15 mouse cellular contexts compared by ENCODE assay signal in genomic region chr10:76809439-76809838, GRCm38 (mm10).
DNase-seq lines count a peak whose midpoint lies in the region; ATAC-seq and TF ChIP-seq lines count a peak whose summit lies in the region.
"Had no signal": no experiment of that assay in that cellular context is flagged by ENCODE, and none has a peak within 500 bp of the region (broad histone marks: within the 10 kb centered on the region; RNA-seq: fewer than 3 reads in every experiment).

No protein-coding gene starts in this region.

- peaks cover 25% of the 10 kb centered on the region for H3K4me1 ChIP-seq in cerebellum, adult 2 months (ENCODE audit: control insufficient read depth, insufficient read depth, low read length)
- peaks cover 39% of the 10 kb centered on the region for H3K4me1 ChIP-seq in midbrain, embryonic 10.5 days
- H3K4me1 ChIP-seq in midbrain, postnatal 0 days (ENCODE audit: insufficient read depth, low read length): no peaks in the 10 kb centered on the region
- H3K4me1 ChIP-seq in hindbrain, embryonic 14.5 days (replicated peaks; ENCODE audit: control insufficient read depth, insufficient read depth, low read length): peaks cover 14% of the 10 kb centered on the region
- peaks cover 6% of the 10 kb centered on the region; the same call in 1 of the 2 replicates for H3K4me1 ChIP-seq in neural tube, embryonic 14.5 days (ENCODE audit: control insufficient read depth, insufficient read depth, low read length)
- H3K4me1 ChIP-seq: liver, embryonic 13.5 days had no signal

- H3K27ac ChIP-seq in cerebellum, adult 2 months (ENCODE audit: insufficient read depth, low read length): peak overlapping the region; percentile 8
- peak overlapping the region; percentile 76 for H3K27ac ChIP-seq in midbrain, embryonic 10.5 days (replicated peaks)
- H3K27ac ChIP-seq in midbrain, postnatal 0 days (ENCODE audit: low read depth, low read length): no peak overlapping the region
- peak overlapping the region; percentile 64; the same call in 1 of the 2 replicates for H3K27ac ChIP-seq in hindbrain, embryonic 14.5 days
- H3K27ac ChIP-seq in neural tube, embryonic 14.5 days (ENCODE audit: low read depth, low read length): no peak overlapping the region
- H3K27ac ChIP-seq: liver, embryonic 13.5 days had no signal

- no peaks in the 10 kb centered on the region for H3K27me3 ChIP-seq in cerebellum, adult 2 months (ENCODE audit: control insufficient read depth, insufficient read depth, low read length)
- peaks cover 7% of the 10 kb centered on the region; the same call in 1 of the 2 replicates for H3K27me3 ChIP-seq in midbrain, embryonic 10.5 days (ENCODE audit: low read depth, poor library complexity, severe bottlenecking)
- no peaks in the 10 kb centered on the region for H3K27me3 ChIP-seq in midbrain, postnatal 0 days (ENCODE audit: insufficient read depth, low read length)
- H3K27me3 ChIP-seq in hindbrain, embryonic 14.5 days (ENCODE audit: control insufficient read depth, insufficient read depth, low read length): no peaks in the 10 kb centered on the region
- H3K27me3 ChIP-seq in neural tube, embryonic 14.5 days (ENCODE audit: control insufficient read depth, insufficient read depth, low read length): no peaks in the 10 kb centered on the region
- H3K27me3 ChIP-seq: liver, embryonic 13.5 days had no signal

- no peak for TF ChIP-seq CTCF in cerebellum, adult 2 months (IDR thresholded peaks at IDR 0.05; ENCODE audit: borderline replicate concordance, insufficient read depth, low read depth, low read length)
- TF ChIP-seq CTCF in midbrain, postnatal 0 days (IDR thresholded peaks at IDR 0.05): no peak

- no peak overlapping the region for H3K4me2 ChIP-seq in midbrain, postnatal 0 days (ENCODE audit: low read depth, low read length, poor library complexity, severe bottlenecking)
- no peak overlapping the region for H3K4me2 ChIP-seq in hindbrain, embryonic 14.5 days (replicated peaks)
- H3K4me2 ChIP-seq in neural tube, embryonic 14.5 days (ENCODE audit: low read depth, low read length): no peak overlapping the region
- H3K4me2 ChIP-seq: liver, embryonic 13.5 days had no signal

- no peaks in the 10 kb centered on the region for H3K36me3 ChIP-seq in midbrain, embryonic 10.5 days
- no peaks in the 10 kb centered on the region for H3K36me3 ChIP-seq in midbrain, postnatal 0 days (ENCODE audit: insufficient read depth, low read length)
- H3K36me3 ChIP-seq in hindbrain, embryonic 14.5 days (replicated peaks; ENCODE audit: control insufficient read depth, insufficient read depth): no peaks in the 10 kb centered on the region
- no peaks in the 10 kb centered on the region for H3K36me3 ChIP-seq in neural tube, embryonic 14.5 days (ENCODE audit: control insufficient read depth, insufficient read depth, low read length)
- H3K36me3 ChIP-seq: liver, embryonic 13.5 days had no signal

- peak; percentile 52 to 56 for DNase-seq in cerebellum, adult 2 months
- DNase-seq in cerebellum, adult 8-10 months: no peak
- DNase-seq in midbrain, embryonic 10.5 days (ENCODE audit: low spot score): no peak
- no peak for DNase-seq in midbrain, postnatal 0 days (ENCODE audit: low spot score)
- no peak for DNase-seq in hindbrain, embryonic 14.5 days (ENCODE audit: low spot score)
- no peak for DNase-seq in embryo, embryonic 10.5 days (ENCODE audit: low spot score)
- DNase-seq in left cerebral cortex, adult 11 months (ENCODE audit: low spot score): no peak
- DNase-seq: heart, adult 18-20 months; heart, postnatal 10 days; liver, embryonic 13.5 days; lung, postnatal 4 days; thymus, adult 18-20 months had no signal

- no peak for TF ChIP-seq POLR2A in cerebellum, adult 2 months (IDR thresholded peaks at IDR 0.05; ENCODE audit: borderline replicate concordance, insufficient read depth, low read length)

- ATAC-seq in midbrain, postnatal 0 days (ENCODE audit: low FRiP score): no peak; the same call in 1 of the 2 replicates
- no peak for ATAC-seq in hindbrain, embryonic 14.5 days (ENCODE audit: low FRiP score)
- 0 out of 2 replicates have a peak, but pooled peaks have one; percentile 24 for ATAC-seq in neural tube, embryonic 14.5 days (ENCODE audit: low read depth)
- ATAC-seq: intestine, embryonic 16.5 days had no signal

- no peak overlapping the region for H3K9ac ChIP-seq in midbrain, postnatal 0 days (replicated peaks; ENCODE audit: low read length, poor library complexity, severe bottlenecking)
- no peak overlapping the region for H3K9ac ChIP-seq in hindbrain, embryonic 14.5 days
- no peak overlapping the region for H3K9ac ChIP-seq in neural tube, embryonic 14.5 days (replicated peaks; ENCODE audit: low read depth, low read length)
- H3K9ac ChIP-seq: liver, embryonic 13.5 days had no signal

- H3K4me3 ChIP-seq in cerebellum, adult 2 months (replicated peaks; ENCODE audit: insufficient read depth, low read depth, low read length): no peak overlapping the region
- H3K4me3 ChIP-seq in midbrain, embryonic 10.5 days: no peak overlapping the region
- H3K4me3 ChIP-seq in midbrain, postnatal 0 days (ENCODE audit: low read depth, low read length): no peak overlapping the region
- no peak overlapping the region for H3K4me3 ChIP-seq in hindbrain, embryonic 14.5 days (replicated peaks; ENCODE audit: low read length)
- no peak overlapping the region for H3K4me3 ChIP-seq in neural tube, embryonic 14.5 days (ENCODE audit: low read depth, low read length)
- H3K4me3 ChIP-seq: liver, embryonic 13.5 days; myocyte had no signal

- no peaks in the 10 kb centered on the region for H3K9me3 ChIP-seq in midbrain, embryonic 10.5 days (replicated peaks)
- no peaks in the 10 kb centered on the region for H3K9me3 ChIP-seq in midbrain, postnatal 0 days (ENCODE audit: low read length)
- no peaks in the 10 kb centered on the region for H3K9me3 ChIP-seq in hindbrain, embryonic 14.5 days (ENCODE audit: control insufficient read depth, low read length)
- no peaks in the 10 kb centered on the region for H3K9me3 ChIP-seq in neural tube, embryonic 14.5 days (ENCODE audit: control insufficient read depth, low read length)
- H3K9me3 ChIP-seq: liver, embryonic 13.5 days had no signal

- WGBS in cerebellum, adult 2 months: 21% methylated on average over 11 of the region's 11 CpGs
- WGBS in midbrain, embryonic 10.5 days: 74% methylated on average over 11 of the region's 11 CpGs
- WGBS in midbrain, postnatal 0 days: 69% methylated on average over 11 of the region's 11 CpGs
- 69% methylated on average over 11 of the region's 11 CpGs for WGBS in hindbrain, embryonic 14.5 days
- WGBS in neural tube, embryonic 14.5 days: 82% methylated on average over 11 of the region's 11 CpGs

Comparison
In these comparisons a context has a peak if more than half of its experiments do, and no peak if none do; other contexts are left out.
1. DNase-seq: peak in cerebellum, adult 2 months (2 of 2); none in cerebellum, adult 8-10 months (single experiment), midbrain, embryonic 10.5 days (single experiment), midbrain, postnatal 0 days (single experiment), hindbrain, embryonic 14.5 days (single experiment), embryo, embryonic 10.5 days (single experiment) and left cerebral cortex, adult 11 months (single experiment).
2. H3K27ac ChIP-seq: peak in cerebellum, adult 2 months (single experiment), midbrain, embryonic 10.5 days (single experiment) and hindbrain, embryonic 14.5 days (single experiment); none in midbrain, postnatal 0 days (single experiment) and neural tube, embryonic 14.5 days (single experiment).